Mouse (Mus musculus) activated CD4-positive, CD25-positive, alpha-beta regulatory T cell, adult 9 weeks (primary cell): Measurements from ENCODE around the gene Olfr1419. TPM values are rescaled to one million over a fixed set of nuclear protein-coding genes. Genes with fewer than 3 reads are reported as not detected.

Experiments used
- polyA plus RNA-seq: library from polyadenylated mRNA; unstranded; fragments of 100-300 nt; shearing (Covaris generic); gene quantifications from one replicate; pipeline ENCODE4 v1.2.1, GENCODE M21; 2017

The Olfr1419 gene
- not detected for polyA plus RNA-seq

GRCm38 (mm10) chr19:11875006-11875405, at the start of gene Olfr1419:
Gene Olfr1419, minus strand, starts transcription at chr19:11875106.

GRCm38 (mm10) chr19:11912037-11912532, 37.2 kb upstream of the Olfr1419 start, which contains the start of gene Patl1:
Gene Patl1, plus strand, starts transcription at chr19:11912399.

GRCm38 (mm10) chr19:11886265-11886664, 11.4 kb upstream of the Olfr1419 start, which contains the start of gene Olfr1420:
Gene Olfr1420, plus strand, starts transcription at chr19:11886565.

GRCm38 (mm10) chr19:11860966-11861365, 13.9 kb downstream of the Olfr1419 start, which contains the start of gene Olfr1418:
Gene Olfr1418, minus strand, starts transcription at chr19:11861066.

GRCm38 (mm10) chr19:11839119-11839518, 35.8 kb downstream of the Olfr1419 start, which contains the start of gene Olfr1417:
Gene Olfr1417, minus strand, starts transcription at chr19:11839219.

GRCm38 (mm10) chr19:11819143-11819700, 55.7 kb downstream of the Olfr1419 start, which contains the start of gene Stx3:
Gene Stx3, minus strand, starts transcription at chr19:11819403.

Other genes with a start within 250 kb of the Olfr1419 start
- gene Ms4a3, start 234.3 kb downstream of the Olfr1419 start, polyA plus RNA-seq, result not detected
- not detected for gene Oosp2, start 214.5 kb downstream of the Olfr1419 start, polyA plus RNA-seq
- not detected for gene Oosp1, start 184.0 kb downstream of the Olfr1419 start, polyA plus RNA-seq
- not detected for gene Oosp3, start 178.1 kb downstream of the Olfr1419 start, polyA plus RNA-seq
- gene Gif, start 127.6 kb downstream of the Olfr1419 start, polyA plus RNA-seq, result not detected
- 51.6 TPM for gene Mrpl16, start 104.7 kb downstream of the Olfr1419 start, polyA plus RNA-seq
- 2.0 TPM for gene Stx3, start 55.7 kb downstream of the Olfr1419 start, polyA plus RNA-seq
- not detected for gene Olfr1417, start 35.9 kb downstream of the Olfr1419 start, polyA plus RNA-seq
- gene Olfr1418, start 14.0 kb downstream of the Olfr1419 start, polyA plus RNA-seq, result not detected
- gene Olfr1420, start 11.5 kb upstream of the Olfr1419 start, polyA plus RNA-seq, result not detected
- gene Patl1, start 37.3 kb upstream of the Olfr1419 start, polyA plus RNA-seq, result 19.2 TPM
- gene Osbp, start 90.8 kb upstream of the Olfr1419 start, polyA plus RNA-seq, result 3.2 TPM
- gene Olfr1423, start 166.2 kb upstream of the Olfr1419 start, polyA plus RNA-seq, result 0.05 TPM
- not detected for gene Olfr1424, start 187.6 kb upstream of the Olfr1419 start, polyA plus RNA-seq
- gene Olfr1425, start 202.6 kb upstream of the Olfr1419 start, polyA plus RNA-seq, result not detected
- gene Olfr1426, start 216.9 kb upstream of the Olfr1419 start, polyA plus RNA-seq, result not detected
- not detected for gene Olfr1427, start 228.2 kb upstream of the Olfr1419 start, polyA plus RNA-seq
- not detected for gene Olfr1428, start 240.8 kb upstream of the Olfr1419 start, polyA plus RNA-seq
- gene Olfr76, start 248.1 kb upstream of the Olfr1419 start, polyA plus RNA-seq, result not detected